Mouse (Mus musculus) lung, adult 2 months (tissue): ENCODE measurements around the gene Psmd9.

ENCODE experiments used
- CTCF ChIP-seq: fragments of 200-500 bp; IDR thresholded peaks from 2 replicates; pipeline ENCODE4 v1.5.1; 2011; ENCODE audit warnings: mild to moderate bottlenecking, low read length, control low read depth; ENCODE audit not compliant: insufficient read depth
- POLR2A ChIP-seq: fragments of 200-500 bp; IDR thresholded peaks from 2 replicates; pipeline ENCODE4 v1.6.1; 2011; ENCODE audit warnings: low read depth, mild to moderate bottlenecking, control low read depth, low read length, borderline replicate concordance; ENCODE audit errors: extremely low read depth

DNA sequence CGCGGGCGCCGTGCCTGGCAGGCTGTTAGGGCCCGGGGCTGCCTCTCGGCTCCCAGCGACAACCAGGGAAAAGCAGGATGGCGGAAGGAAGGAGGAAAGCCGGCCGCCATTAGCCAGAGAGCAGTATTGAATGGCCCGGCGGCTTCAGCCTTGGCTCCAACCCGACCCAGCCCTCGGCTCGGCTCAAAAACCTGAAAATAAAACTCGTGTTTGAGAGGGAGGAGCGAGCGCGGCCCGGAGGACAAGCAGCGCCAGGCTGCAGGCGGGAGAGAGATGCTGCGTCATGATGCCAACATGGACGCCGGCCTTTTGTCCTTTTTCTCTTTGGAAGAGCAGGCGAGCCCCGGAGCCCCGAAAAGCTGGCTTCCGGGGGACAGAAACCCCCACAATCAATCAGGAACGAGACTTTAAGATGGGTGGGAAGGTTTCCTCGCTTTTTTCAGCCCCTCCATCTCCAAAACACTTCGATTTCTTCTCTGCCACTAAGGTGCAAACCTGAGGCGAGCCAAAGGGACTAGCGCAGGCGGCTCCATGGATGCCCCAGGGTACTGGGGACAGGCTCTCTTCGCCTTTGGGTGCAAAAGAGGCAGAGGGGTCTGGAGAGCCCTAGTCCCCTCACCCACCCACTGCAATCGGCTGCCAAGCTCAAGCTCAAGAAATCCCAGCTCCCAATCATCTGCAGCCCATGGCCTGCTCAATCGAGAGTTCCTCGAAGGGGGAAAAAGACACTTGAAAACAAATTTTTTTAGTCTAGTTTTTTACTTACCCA is 30.1 kb upstream of the Psmd9 start:
- TF ChIP-seq CTCF, result no peak
- TF ChIP-seq POLR2A, result peak; percentile 80; the same call in 1 of the 2 replicates
